Mouse (Mus musculus) heart, adult 9 months (tissue): ENCODE results near the gene Ofd1.

Experiments
- DNase-seq, 2 experiments: peaks; one replicate each; pipeline ENCODE4 v3.0.0; 2022; ENCODE audit warnings: low spot score in 2 of 2

The Ofd1 gene

DNA sequence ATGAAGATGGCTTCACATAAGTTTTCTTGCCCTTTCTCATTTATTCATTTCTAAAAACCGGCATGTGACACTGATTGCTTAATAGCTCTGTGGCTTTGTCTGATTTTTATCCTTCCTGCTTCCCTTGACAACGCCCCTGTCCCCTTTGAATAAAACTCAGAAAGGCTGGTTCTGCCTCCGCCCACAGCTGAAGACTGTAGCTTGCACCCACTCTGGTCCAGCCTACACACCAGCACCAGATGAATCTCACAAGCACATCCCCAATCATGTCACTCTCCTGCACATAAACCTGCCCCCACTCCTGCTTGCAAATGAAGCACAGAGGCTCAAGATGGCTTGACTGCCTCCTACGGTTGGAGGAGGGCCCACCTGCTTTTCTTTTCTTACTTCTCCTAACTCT lies 80.0 kb downstream of the Ofd1 start:
- DNase-seq, result no peak

GRCm38 (mm10) chrX:166359927-166360440 lies 80.5 kb downstream of the Ofd1 start:
- DNase-seq, result no peak

GRCm38 (mm10) chrX:166358955-166359354 lies 81.5 kb downstream of the Ofd1 start:
- DNase-seq, result no peak

GRCm38 (mm10) chrX:166356276-166356675 lies 84.2 kb downstream of the Ofd1 start:
- no peak for DNase-seq

DNA sequence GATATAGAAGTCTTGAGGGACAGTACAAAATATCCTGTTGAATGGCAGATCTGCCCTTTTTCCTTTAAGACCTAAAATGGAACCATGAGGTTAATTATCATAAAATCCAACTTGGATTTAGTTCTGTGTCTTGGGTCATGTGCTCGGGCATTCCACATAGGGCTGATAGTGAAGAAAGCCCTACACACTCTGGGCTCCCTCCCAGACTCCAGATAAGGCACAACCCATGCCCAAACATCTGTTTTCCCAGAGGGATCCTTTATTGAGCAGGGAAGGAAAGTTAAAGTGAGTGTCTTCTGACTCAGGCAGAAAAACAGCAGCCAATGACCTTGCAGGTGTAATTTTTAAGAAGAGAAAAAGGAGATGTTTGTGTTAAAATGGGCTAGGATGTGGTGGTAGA lies 85.6 kb downstream of the Ofd1 start:
- peak; percentile 10 to 24 for DNase-seq

- DNase-seq, result no peak
These were observed 87.1 kb downstream of the Ofd1 start for GRCm38 (mm10) chrX:166353412-166353811.

DNA sequence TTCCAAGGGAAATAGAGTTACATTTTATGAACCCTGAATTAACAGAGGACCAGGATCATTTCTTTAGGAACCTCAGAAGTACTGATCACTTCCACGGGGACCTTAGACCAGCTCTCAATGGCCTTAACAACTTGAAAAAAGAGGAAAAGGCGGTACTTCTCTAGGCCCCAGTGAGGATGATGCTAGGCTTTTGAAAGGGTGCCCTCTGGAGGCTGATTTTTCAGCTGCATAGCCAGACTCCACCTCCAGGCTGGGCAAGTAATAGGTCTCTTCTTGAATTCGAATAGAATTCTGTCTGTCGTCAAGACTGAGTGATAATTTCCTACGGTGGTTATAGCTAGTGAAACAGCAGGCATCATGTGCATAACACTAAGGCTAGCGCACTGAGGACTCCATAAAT lies 88.7 kb downstream of the Ofd1 start:
- peak; percentile 16 to 47 for DNase-seq

DNA sequence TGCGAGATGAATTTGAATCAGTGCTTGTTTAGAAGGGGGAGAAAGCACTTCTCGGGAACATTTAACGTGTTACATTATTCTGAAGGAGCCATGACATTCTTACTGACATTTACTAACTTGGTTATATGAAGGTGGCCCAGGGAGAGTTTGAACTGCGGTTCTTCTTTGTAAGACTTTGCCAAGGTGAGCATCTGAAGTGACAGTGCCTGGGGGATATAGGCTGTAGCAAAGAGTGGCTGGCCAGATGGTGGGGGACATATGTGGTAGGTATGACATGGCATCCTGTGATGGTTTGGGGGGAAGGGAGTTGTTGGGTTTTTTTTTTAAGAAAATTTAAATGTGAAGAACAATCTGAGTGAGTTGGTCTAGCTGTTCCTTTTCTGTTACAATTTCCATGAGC lies 91.9 kb downstream of the Ofd1 start:
- no peak for DNase-seq

DNA sequence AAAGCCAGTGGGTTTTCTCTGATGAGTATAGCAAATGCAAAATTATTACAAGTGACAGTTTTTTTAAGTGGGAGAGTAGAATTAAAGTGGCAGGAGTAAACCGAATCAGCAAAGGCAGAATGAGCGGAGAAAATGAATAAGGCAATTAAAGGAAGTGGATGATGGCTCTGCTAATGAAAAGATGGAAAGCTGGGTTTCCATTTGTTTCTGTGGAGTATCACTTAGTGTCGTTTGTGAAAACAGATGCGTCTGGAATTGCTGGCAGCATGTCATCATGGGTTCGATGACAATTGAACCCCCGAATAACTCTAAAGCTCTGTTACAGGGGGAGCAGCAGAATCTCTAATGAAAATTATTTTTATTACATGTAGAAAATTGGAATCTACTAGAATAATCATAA lies 92.4 kb downstream of the Ofd1 start:
- DNase-seq, result no peak

DNA sequence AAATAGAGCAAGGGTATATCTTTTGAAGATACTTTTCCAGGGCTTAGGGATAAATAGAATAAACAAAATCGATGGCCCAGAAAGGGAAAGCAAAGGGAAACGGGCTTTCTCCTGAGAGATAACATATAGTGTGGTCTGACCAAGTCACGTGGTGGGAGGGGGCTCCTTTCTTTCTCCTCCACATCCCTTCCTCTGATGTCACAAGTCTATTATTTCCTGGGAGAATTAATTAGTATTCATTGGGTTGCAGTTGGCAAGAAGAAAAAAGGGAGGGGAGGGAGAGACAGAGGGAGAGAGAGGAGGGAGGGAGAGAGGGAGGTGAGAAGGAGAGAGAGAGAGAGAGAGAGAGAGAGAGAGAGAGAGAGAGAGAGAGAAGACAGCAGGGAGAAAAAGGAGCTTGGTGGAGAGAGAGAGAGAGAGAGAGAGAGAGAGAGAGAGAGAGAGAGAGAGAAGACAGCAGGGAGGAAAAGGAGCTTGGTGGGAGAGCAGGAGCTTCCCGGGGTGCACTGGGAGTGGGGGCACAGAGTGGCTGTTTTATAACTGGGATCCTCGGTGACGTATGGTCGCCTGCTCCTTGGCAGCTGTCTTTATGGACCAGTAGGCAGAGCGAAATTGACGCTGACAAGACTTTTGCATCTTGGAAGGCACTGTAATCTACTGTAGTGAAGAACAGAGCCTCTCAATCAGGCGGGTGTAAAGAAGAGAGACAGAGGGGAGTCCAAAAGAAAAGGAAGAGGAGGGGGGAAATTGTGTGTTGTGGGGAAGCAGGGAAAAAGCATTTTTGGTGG lies 96.1 kb downstream of the Ofd1 start:
- DNase-seq, result peak in 1 of 2 experiments; percentile 4

DNA sequence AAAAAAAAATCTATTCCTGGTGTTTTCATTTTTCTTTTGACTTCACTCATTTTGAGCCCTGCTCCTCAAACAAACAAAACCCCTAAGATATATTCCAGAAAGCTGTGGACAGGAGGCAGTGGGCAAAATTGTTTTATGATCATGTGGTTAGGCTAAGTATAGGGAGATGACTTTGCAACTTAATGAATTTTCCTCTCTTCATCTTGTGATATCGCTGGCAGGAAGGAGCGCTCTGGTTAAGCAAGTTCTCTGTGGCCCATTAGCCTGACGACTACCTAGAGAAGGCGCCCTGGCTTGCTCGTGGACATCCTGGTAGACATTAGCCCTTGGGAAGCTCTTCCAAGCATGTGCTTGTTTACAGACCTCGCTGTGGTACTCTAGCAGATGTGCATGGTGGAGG lies 98.7 kb downstream of the Ofd1 start:
- no peak for DNase-seq
